Mouse (Mus musculus): Measurements from ENCODE around the gene Zbed4.
"Not testable (repeated sequence)": the region's sequence is repeated elsewhere in the genome, so short reads cannot be mapped to it uniquely, and the experiment has no call there.

The Zbed4 gene

DNA sequence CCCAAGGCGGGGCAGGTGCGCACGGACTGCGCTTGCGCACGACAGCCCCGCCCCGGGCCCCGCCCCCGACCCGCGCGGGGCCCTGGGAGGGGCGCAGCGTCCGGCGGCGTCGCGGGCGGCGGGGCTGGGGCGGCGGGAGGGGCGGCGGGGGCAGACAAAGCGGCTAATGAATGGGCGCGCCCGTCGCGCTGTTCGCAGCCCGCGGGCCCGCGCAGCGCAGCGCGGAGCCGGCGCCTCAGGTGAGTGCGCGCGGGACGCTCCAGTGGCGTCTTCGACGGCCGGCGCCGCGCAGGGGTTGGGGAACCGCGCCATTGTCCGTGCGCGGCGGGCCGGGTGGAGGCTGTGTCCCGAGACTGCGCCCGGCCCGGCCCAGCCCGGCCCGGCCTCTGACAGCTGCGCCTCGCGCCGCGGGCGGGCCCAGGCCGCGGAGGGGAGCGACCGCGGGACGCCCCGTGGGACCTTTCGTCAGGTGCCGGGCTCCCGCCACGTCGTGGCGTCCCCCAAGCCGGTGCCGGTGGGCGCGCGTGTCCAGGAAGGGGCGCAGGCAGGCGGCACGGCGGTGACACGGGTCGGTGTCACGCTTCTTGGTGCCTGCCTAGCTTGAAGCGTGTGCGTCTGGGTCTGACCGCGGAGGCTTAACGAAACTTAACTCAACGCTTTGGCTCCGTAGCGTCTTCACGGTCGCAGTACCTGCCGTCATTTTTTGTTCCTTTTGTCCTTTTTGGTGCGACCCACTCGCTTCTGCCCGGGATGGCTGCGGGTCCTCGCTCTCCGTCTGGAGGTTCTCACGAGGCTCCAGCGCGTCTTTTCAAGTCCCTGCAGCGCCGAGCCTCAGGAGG, at the start of gene Zbed4:
Zbed4 (plus strand) TSS at position 97 of the 839 bp plus-strand sequence.
- peak; percentile 75 for DNase-seq

DNA sequence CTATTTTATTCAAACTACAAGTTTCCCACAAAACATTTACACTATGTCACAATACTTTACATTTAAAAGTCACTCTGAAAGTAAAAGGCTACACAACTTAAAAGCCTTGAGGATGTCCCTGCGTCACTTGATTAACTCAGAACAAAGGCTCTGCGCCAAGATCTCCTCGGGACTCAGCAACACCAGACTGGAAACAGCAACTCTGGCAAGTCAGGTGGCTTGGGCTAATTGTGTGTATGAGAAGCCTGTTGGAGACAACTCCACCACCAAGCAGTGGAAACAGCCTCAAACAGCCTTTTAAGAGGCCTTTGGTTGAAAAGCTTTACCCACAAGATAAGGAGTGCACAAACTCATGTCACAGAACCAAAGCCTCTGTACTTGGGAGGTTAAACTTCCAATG, 49.0 kb upstream of the Zbed4 start:
- no peak for DNase-seq

DNA sequence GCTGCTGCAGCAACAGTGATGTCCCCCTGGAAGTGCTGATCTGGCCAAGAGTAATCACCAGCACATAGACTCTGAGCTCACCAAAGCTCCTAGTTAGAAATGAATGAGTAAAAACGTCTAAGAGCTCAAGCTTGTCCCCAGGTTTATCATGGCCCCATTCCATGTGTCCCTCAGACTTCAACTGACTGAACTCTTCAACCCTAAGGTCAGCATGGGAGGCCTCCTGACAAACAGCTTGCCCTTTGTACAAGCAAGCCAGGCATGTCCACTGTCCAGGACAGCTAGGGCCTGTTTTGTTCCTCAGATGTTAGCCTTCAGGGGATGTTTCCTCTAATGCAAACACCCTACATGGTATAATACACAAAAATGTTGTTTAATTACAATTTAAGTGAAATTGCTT, 47.2 kb upstream of the Zbed4 start:
- no peak for DNase-seq

DNA sequence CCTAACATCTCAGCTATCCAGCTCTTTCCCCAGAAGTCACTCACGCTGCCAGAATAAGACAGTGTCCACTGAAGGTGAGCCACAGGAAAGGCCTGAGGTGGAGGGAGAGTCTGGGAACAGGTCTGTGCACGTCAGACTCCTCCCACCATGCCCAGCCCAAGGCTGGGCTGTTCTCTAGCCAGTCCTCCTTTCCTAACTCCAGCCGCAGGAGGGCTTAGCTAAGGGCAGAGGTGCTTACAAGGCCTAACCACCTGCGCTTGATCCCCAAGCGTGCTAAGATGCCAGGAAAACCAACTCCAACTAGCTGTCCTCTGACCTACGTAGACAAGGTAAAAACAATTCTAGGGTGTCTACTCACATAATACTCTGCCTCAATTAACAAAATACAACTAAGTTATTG, 45.1 kb upstream of the Zbed4 start:
- no peak for DNase-seq

DNA sequence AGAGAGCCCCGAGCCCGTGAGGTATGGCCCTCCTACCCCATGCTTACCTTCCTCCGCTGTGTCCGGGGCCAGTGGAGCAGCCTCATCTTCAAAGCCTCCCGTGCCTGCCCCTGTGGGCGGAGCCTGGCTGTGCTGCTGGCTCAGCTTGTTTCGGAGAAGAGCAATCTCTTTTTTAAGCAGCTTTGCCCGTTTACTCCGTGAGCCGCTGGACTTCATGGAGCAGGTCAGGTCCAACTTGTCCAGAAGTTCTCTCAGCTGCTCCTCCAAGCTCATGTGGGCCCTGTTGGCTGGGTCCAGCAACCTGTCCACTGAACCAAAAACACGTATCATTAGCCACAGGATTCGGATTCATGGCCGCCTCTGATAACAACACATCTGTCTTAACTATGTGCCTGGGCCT, 44.5 kb upstream of the Zbed4 start:
- DNase-seq, result not testable (repeated sequence)

DNA sequence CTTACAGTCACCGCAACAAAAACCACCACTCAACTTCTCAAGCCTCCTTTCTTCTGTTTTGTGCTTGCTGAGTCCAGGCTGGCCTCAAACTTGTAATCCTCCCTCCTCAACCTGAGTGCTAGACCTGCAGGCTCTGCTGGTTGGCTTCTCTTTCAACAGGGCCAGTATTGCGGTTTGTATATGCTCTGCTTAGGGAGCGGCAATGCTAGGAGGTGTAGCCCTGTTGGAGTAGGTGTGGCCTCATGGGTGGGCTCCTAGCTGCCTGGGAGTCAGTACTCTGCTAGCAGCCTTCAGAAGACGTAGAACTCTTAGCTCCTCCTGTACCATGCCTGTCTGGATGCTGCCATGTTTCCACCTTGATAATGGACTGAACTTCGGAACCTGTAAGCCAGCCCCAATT, 43.3 kb upstream of the Zbed4 start:
- no peak for DNase-seq

DNA sequence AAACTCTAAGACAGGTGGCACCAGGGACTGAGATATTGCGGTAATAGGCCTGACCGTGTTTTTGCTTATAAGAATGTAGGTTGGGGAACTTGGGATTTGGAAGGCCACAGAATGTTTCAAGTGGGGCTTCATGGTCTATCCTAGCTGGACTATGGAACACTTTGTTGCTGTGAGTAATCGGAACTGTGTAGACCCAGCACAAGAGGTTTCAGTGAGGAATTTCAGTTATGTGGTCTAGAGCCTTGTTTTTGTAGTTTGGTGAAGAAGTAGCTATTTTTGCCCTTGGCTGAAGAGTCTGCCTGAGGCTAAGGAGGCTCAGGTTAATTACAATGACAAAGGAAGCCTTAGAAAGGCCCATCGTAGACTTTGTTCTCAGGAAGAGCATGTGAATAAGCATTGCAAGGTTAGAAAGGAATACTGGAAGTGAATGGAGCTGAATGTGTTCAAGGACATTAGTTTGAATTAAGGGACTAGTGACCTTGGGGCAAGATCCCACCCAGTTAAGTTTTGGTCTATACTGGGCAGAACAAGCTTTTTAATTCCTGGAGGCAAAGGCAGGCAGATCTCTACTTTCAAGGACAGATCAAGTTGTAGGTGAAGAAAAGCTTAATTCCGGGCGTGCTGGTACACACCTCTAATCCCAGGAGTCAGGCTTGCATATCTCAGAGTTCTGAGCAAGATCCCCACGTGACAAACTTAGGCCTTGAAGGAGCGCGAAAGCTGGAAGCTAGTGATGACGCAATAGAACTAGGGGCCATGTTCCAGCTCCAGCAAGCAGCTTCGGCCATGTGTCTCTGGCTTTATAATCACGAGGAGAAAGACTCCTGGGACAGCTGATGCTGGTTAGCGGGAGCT, 42.6 kb upstream of the Zbed4 start:
- DNase-seq, result no peak

DNA sequence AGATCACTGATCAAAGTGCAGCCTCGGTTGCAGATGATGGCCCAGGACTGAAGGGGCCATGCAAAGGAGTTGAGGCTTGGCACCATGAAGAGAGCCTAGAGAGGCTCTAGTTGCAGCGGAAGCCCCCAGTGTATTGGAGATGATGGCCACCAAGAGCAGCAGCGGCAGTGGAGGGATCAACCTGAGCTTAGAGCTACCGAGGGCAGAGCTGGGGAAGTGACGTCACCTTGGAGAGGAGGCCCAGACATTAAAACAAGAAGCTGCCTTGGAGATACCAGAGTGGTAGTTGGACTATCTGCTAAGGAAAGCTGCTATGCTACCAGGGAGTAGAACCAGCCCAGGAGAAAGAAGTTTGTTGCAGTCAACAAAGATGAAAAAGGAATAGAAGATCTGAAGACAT, 41.6 kb upstream of the Zbed4 start:
- DNase-seq, result no peak

DNA sequence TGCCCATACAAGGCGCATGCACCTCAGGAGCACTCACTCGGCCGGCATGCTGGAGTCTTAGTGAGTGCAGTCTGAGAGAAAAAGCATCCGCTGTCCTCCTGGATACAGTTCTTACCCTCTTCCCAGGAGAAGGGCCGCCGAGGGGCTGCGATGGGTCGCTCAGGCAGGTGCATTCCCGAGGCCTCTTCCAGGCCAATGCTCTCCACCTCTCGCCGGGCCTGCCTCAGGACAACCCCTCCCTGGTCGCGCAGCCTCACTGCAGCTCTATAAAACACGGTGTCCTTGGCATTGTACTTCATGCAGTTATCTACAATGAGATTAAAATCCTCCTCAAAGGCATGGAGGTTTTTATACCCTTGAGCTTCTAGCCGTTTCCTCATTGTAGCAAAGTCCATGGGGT, 39.0 kb upstream of the Zbed4 start:
- DNase-seq, result no peak

DNA sequence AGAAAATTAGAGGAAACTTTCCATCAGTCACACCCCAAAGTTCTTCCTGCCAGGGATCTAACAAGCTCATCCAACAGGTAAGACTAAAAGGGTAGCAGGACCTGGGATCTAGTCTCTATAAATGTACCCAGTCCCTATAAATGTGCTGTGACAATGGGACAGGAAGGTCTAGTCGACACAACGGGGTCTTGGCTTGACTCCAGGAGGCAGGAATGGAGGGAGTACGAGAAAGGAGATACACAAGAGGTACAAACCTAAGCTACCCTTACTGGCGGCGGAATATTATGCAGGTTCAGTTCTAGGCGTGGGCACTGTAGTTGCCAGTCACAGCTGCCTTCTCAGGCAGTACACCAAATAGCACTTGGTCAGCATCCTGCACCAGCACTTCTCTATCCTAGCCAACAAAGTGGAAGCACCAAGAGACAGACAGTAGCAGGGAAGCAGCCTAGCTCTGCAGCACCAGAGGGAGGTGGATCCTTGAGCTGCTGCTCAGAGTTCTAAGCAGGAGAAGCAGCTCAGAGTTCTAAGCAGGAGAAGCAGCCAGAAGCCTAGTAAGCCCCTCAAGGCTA, 37.4 kb upstream of the Zbed4 start:
- no peak for DNase-seq

DNA sequence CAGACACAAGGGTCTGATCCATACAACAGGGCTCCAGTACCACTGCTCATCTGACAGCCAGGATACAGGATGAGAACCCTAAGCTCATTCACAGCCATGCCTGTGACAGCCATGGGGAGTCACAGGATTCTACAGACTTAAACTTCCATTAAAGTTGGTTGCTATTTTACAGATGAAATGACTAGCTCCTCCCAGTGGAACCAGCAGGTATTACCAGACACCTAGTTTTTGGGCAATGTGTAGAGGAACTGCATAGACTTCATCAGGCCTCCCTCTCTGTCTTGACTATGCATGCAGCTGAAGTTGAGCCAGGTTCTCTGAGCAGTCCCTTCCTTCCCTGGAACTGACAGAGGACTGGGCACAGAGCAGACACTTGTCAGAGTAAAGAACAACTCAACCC, 35.1 kb upstream of the Zbed4 start:
- DNase-seq, result peak; percentile 44

DNA sequence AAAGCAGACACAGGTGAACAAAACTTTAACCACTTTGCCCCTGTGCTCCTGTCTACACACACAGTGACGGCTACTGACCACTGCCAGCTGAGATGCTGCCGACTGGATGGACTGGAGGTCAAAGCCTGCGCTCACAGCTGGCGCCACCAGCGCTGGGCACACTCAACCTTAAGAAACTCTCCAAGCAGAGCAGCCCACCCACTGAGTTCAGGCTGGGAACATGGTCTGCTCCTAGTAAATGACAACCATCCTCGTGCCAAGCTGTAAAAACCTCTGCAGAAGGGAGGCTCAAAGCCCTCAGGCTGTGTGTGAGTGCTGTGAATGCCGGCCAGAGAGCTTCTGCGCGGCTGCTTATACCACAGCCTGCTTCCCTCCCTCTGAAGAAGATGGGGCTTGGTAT, 34.2 kb upstream of the Zbed4 start:
- no peak for DNase-seq

DNA sequence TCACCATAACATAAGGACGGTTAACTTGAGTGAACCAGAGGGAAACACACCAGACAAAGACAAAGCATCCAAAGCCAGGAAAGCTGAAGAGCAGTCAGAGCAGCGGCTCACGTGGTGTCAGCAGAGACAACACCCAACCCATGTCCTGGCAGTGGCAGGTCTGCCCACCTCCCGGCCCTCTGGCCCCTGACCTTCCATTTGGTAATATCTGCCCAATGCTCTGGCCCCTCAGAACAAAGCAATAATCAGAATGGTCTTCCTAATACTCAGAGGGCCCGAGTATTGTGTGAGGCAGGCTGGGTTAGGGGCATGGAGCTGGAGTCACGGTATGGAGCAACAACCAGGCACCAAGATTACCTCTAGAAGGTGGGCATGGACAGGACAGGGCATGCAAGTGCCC, 28.3 kb upstream of the Zbed4 start:
- DNase-seq, result no peak

DNA sequence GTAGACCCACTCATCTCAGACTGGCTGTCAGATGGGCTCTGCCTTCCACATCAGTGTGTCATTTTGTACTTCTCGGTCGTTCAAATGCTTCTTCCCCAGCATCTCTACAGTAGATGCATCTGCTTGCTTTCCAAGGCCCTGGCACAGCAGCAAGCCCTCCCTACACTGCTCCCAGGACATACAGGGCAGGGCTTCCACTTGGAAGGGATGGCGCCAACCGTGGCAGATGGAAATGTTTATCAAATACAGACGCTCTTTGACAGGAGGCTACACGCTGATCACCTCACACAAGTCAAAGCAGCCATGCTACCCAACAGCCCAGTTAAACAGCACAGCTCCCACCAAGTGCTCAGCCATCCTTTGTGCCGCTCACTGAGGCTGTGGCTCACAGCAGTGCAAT, 27.1 kb upstream of the Zbed4 start:
- no peak for DNase-seq

DNA sequence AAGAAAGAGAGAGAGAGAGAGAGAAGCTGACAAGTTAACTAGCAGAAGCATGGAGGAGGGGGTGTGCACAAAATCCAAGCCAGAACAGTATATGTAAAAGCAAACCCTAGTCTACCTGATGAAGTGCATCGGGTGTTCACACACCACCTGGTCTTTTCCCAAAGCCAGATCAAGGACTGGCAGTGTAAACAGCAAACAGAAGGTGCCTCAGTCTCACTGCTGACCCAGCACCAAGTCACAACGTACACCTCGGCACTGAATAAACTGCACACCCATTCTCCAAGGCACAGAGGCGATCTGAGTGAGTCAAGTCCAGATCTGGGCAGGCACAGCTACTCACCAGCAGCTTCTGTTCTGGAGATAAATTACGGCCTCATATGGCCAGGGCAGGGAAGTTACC, 26.4 kb upstream of the Zbed4 start:
- DNase-seq, result no peak

DNA sequence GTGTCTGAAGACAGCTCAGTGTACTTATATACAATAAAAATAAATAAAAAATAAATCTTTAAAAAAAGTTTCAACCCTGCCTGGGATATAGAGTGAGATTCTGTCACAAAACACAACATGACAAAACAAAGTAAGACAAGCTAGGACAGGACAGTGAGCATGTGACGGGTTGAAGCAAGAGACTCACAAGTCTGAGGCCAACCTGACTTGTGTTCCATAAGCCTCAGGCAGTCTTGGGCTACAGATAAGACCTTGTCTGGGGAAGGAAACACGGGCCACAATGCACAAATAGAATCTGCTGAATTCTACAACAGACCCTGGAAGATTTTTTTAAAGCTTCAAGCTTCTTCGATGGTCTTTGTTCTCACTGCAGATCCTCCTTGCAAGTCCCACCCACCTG, 24.3 kb upstream of the Zbed4 start:
- no peak for DNase-seq

DNA sequence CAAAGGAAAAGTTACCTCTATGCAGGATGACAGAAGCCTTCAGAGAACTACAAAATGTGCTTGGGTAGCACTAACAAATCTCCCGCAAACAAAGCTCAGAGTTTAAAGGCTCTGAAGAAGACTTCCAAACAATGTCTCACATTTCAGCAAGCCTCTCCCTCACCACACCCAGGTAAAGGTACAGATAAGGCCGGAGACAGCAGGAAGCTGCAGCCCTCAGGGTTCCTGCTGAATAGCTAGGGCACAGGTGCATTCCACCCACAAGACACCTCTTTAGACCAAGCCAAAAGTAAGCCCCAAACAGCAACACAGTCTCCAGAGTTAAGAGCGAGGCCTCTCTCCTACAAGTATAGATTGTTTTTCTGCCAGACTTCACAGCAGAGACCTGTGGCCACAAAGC, 20.7 kb upstream of the Zbed4 start:
- no peak for DNase-seq

DNA sequence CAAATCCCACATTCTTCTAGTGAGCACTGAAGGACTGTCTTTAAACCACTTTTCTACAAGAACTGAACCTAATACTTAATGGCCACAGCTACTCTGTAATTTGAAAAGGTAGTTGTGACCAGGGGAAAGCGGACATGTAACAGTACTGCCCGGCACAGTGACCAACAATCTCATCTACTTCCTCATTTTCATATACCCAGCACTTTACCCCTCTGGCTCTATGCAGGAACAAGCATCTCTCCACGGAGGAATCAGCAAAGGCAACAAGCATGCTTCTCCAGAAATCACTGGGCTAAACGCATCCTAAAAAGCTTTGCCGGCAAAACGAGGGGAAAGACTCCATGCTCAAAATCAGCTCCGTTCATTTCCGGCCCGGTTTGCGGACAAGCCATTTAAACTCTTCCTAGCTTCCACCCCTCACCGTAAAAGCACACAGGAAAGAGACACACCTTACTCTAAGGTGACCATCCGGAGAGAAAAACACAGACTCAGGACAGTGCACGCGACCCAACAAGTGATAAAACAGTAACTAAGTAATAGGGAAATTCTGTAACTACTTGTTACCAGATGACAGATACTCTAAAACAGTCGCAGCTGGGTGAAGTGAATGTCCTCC, 18.9 kb upstream of the Zbed4 start:
- DNase-seq, result peak; percentile 26

DNA sequence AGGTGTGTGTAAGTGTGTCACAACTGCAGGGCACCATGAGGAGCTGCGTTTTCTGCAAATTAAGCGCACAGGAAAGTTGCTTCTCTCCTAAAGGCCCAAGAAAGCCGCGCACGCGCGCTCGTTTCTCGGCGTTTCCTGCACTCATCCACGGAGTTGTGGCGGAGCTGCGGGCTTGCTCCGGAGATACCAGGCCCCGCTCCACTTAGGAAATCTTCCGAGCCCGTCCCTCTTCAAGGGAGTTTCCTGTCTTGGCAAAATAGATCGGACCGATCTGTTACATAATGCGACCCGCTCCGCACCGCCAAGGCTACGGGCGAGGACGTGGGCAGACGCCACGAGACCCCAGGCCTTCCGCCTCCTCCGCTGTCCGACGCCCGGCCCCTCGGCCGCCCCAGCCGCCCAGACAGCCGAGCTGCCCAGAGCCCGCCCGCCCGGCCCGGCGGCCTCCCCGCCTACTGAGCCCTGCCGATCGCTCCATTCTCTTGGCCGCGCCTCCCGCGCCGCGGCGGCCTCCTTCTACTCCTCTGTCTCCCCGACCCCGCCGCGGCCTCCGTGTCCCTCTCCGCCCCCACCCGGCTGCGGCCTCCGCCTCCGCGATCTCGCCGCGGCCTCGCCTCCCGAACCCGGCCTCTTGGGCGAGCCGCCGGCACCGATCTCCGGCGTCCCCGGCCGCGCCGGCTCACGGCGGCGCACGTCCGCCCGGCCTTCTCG, 18.3 kb upstream of the Zbed4 start:
- DNase-seq, result peak; percentile 87

DNA sequence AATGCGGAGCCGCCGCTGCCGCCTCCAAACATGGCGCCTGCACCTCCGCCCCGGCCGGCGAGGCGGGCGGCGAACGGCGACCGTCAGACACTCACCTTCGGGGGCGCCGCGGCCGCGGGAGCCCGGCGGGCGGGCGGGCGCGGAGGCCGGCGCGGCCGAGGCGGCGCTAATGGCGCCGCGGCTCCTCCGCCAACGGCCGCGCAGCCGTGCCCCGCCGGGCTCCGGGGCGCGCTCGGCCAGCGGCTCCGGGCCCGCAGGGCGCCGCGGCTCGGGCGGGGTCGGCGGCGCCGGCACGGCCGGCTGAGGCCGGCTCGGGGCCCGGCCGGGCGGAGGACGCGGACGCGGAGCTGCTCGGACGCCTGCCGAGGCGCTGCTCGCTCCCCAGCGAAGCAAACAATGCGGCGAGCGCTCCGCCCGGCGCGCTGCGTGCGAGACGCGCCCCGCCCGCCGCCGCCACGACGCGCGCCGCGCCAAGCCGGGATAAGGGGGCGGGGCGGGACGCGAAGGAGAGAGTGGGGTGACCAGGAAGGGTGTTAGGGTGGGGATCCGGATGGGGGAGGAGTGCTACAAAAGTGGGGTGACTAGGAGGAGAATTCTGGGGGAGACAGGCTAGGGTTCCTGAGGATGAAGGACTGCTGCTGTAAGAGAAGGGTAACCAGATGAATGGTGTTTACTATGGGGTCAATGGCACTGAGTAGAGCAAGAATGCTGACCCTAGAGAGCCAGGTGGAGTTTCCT, 17.5 kb upstream of the Zbed4 start, which contains the start of gene Brd1:
Brd1 (minus strand) TSS at position 400 of the 738 bp plus-strand sequence.
- DNase-seq, result peak; percentile 89

DNA sequence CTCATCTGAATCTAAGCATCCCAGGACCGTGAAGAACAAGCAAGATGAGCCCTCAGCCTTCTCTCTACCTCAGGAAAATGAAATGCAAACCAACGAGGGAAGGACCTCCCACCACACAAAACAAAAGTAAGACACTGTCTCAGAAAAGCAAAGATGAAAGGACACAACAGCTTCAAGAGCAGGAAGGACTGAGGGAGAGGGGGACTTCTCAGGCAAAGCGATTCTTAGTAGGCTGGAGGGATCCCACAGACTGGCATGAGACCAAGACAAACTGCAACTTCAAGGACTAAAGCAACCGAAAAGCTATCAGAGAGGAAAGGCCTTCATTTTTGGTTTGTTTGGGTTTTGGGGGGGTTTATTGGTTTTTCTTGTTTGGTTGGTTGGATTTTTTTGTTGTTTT, 15.3 kb upstream of the Zbed4 start:
- DNase-seq, result no peak

DNA sequence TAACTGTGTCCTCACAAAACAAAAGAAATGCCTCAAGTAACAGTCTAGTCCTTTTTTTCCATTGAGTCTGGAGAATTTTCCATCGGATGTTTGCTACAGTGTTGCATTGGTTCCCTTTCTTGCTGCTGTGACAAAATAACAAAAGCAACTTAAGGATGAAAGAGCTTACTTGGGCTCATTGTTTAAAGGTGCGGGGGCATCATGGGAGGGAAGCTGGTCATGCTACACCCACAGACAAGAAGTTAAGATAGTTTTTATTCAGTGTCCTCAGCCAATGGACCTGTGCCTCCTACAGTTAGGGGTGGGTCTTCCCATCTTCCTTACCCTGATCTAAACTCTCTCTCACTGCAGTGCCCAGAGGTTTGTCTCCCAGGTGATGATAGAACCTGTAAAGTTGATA, 13.0 kb upstream of the Zbed4 start:
- no peak for DNase-seq

All from thymus, postnatal 14 days (tissue).